Mouse (Mus musculus) ES-E14 (cell line): Measurements from ENCODE around the gene Lonrf2. TPM values are rescaled to one million over a fixed set of nuclear protein-coding genes. Genes with fewer than 3 reads are reported as not detected.

Experiments used
- DNase-seq: peaks from one replicate; pipeline ENCODE4 v3.0.0-alpha.2; 2013; ENCODE audit warnings: low read depth, low spot score
- H3K27ac ChIP-seq: 2 replicates; pipeline ENCODE4 v1.5.1; 2012; ENCODE audit warnings: low read depth, mild to moderate bottlenecking, low read length, moderate library complexity, mixed read lengths; ENCODE audit not compliant: poor library complexity, insufficient read depth, severe bottlenecking
- H3K36me3 ChIP-seq: 2 replicates; pipeline ENCODE4 v1.6.1; 2012; ENCODE audit warnings: mild to moderate bottlenecking, low read length, moderate library complexity, mixed read lengths; ENCODE audit not compliant: control insufficient read depth, poor library complexity, insufficient read depth, severe bottlenecking
- H3K4me1 ChIP-seq, 2 experiments: fragments of 150-350 bp in 1 of 2; sonication (generic) in 1 of 2; 2 replicates each; pipeline ENCODE4 v1.6.1; 2012; ENCODE audit warnings: low read length in 2 of 2, mild to moderate bottlenecking in 1 of 2, mixed read lengths in 1 of 2; ENCODE audit not compliant: control insufficient read depth in 2 of 2, insufficient read depth in 2 of 2, poor library complexity in 1 of 2
- H3K4me3 ChIP-seq, 2 experiments: fragments of 150-350 bp in 1 of 2; sonication (generic) in 1 of 2; 2 replicates each; pipeline ENCODE4 v1.5.1; 2012; ENCODE audit warnings: low read length in 2 of 2, low read depth in 1 of 2, mild to moderate bottlenecking in 1 of 2, mixed read lengths in 1 of 2; ENCODE audit not compliant: insufficient read depth in 1 of 2, poor library complexity in 1 of 2, severe bottlenecking in 1 of 2
- H3K9ac ChIP-seq: 2 replicates; pipeline ENCODE4 v1.6.1; 2012; ENCODE audit warnings: low read depth, mild to moderate bottlenecking, low read length, mixed read lengths; ENCODE audit not compliant: poor library complexity, insufficient read depth, severe bottlenecking
- H3K9me3 ChIP-seq: fragments of 150-350 bp; sonication (generic); 2 replicates; pipeline ENCODE4 v1.6.1; 2012; ENCODE audit warnings: low read depth, mild to moderate bottlenecking, low read length; ENCODE audit not compliant: control insufficient read depth, insufficient read depth
- CHD2 ChIP-seq: IDR thresholded peaks from 2 replicates; pipeline ENCODE4 v1.6.1; 2014; ENCODE audit warnings: mild to moderate bottlenecking, low read depth, low read length, inconsistent platforms
- HCFC1 ChIP-seq: IDR thresholded peaks from 2 replicates; pipeline ENCODE4 v1.6.1; 2012; ENCODE audit warnings: low read length, inconsistent platforms, borderline replicate concordance; ENCODE audit not compliant: insufficient read depth
- MAFK ChIP-seq: IDR thresholded peaks from 2 replicates; pipeline ENCODE4 v1.6.1; 2014; ENCODE audit warnings: mild to moderate bottlenecking, low read depth, low read length, inconsistent platforms; ENCODE audit not compliant: insufficient read depth
- ZC3H11A ChIP-seq: IDR thresholded peaks from 2 replicates; pipeline ENCODE4 v1.6.1; 2012; ENCODE audit warnings: low read depth, mild to moderate bottlenecking, inconsistent platforms, low read length, borderline replicate concordance
- ZNF384 ChIP-seq: IDR thresholded peaks from 2 replicates; pipeline ENCODE4 v1.6.1; 2012; ENCODE audit warnings: low read depth, low read length, inconsistent platforms
- in situ Hi-C, 2 experiments: fragments of 600-800 bp; cut with MboI; formaldehyde crosslinking; loops; one replicate each; pipeline ENCODE4 v1.15.1; 2025; ENCODE audit warnings: low sequenced_read_pairs in 2 of 2, inconsistent platforms in 1 of 2; ENCODE audit not compliant: unreplicated experiment in 2 of 2
- total RNA-seq: library from RNA; depleted of rRNA; stranded (reverse); fragments of 300-350 nt; gene quantifications from 2 replicates; pipeline ENCODE4 v1.2.3, GENCODE M21; 2012; rRNA removed

Gene Lonrf2
- total RNA-seq, result 0.69 and 1.5 TPM in 2 replicates

- in situ Hi-C loops, result no loop called here
- Histone ChIP-seq H3K4me3 (peak within 1 kb of the TSS; percentile 68 to 77), H3K9me3 (no peaks in the 10 kb centered on the region), H3K27ac (no peak within 1 kb of the TSS), H3K9ac (peak within 1 kb of the TSS; percentile 61), H3K36me3 (no peaks in the 10 kb centered on the region), H3K4me1 (peaks cover 0 to 3% of the 10 kb centered on the region in 2 experiments; a peak in 2 of 4 replicates)
- DNase-seq, result no peak
- TF ChIP-seq ZNF384 (peak; percentile 81), ZC3H11A (no peak)
Measured at GRCm38 (mm10) chr1:38836477-38836872, at the start of gene Lonrf2. Lonrf2 (minus strand) TSS chr1:38836711.

DNA sequence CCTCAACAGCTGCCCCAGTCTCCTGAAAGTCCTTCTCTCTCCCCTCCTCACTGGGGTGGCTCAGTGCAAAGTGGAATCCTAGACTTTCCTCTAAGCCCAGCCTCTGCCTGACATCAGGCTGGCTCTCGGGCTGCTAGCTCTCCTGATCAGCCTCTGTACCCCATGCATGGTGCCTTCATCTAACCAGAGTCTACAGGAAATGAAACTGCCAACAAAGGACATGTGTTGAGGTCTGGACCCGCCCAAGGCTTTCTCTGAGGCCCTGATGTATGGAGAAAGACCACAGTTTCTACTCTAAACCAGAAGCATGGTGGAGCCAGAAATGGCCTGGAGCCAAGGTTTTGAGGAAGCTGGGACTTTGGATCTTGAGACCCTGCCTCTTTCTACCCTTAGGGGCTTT, 49.4 kb upstream of the Lonrf2 start:
- in situ Hi-C loops, result no loop called here
- no peak overlapping the region for H3K4me3 ChIP-seq
- no peaks in the 10 kb centered on the region; the same call in 1 of the 2 replicates for H3K36me3 ChIP-seq
- peaks cover 0 to 17% of the 10 kb centered on the region in 2 experiments; a peak in 2 of 4 replicates for H3K4me1 ChIP-seq
- no peaks in the 10 kb centered on the region for H3K9me3 ChIP-seq
- TF ChIP-seq ZNF384 (no peak), ZC3H11A (no peak), HCFC1 (no peak), MAFK (no peak), CHD2 (no peak)
- H3K9ac ChIP-seq, result no peak overlapping the region
- no peak overlapping the region for H3K27ac ChIP-seq
- DNase-seq, result no peak

DNA sequence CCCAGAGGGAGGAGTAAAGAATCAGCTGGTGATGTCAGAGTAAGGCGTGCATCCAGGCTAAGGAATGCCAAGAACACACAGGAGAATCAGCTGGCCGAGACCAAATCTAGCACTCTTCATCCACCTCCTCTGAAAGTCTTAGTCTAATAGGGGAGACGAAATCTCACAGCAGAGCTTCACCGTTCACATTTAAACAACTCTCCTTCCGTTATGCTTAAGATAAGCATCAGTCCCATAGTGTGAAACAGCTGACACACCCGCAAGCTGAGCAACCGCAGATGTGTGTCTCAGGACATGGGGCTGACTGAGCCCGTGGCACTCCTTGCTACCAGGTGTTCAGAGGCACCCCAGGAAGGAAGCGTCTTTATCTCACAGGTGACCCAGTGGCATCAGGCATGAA, 47.3 kb upstream of the Lonrf2 start:
- H3K9me3 ChIP-seq, result no peaks in the 10 kb centered on the region
- no peak overlapping the region for H3K27ac ChIP-seq
- H3K36me3 ChIP-seq, result no peaks in the 10 kb centered on the region; the same call in 1 of the 2 replicates
- no peak for DNase-seq
- no peak overlapping the region for H3K9ac ChIP-seq
- peaks cover 0 to 17% of the 10 kb centered on the region in 2 experiments; a peak in 2 of 4 replicates for H3K4me1 ChIP-seq
- in situ Hi-C loops, result no loop called here
- no peak for TF ChIP-seq CHD2
- no peak for TF ChIP-seq HCFC1
- no peak for TF ChIP-seq MAFK
- H3K4me3 ChIP-seq, result no peak overlapping the region

GRCm38 (mm10) chr1:38882746-38883145, 46.2 kb upstream of the Lonrf2 start:
- no peak overlapping the region for H3K4me3 ChIP-seq
- in situ Hi-C loops, result no loop called here
- TF ChIP-seq MAFK (no peak), HCFC1 (no peak), ZC3H11A (no peak), CHD2 (no peak), ZNF384 (no peak)
- no peaks in the 10 kb centered on the region for H3K9me3 ChIP-seq
- no peaks in the 10 kb centered on the region; the same call in 1 of the 2 replicates for H3K36me3 ChIP-seq
- no peak overlapping the region for H3K27ac ChIP-seq
- no peak for DNase-seq
- H3K4me1 ChIP-seq, result peaks cover 0 to 16% of the 10 kb centered on the region in 2 experiments; a peak in 2 of 4 replicates
- H3K9ac ChIP-seq, result no peak overlapping the region

DNA sequence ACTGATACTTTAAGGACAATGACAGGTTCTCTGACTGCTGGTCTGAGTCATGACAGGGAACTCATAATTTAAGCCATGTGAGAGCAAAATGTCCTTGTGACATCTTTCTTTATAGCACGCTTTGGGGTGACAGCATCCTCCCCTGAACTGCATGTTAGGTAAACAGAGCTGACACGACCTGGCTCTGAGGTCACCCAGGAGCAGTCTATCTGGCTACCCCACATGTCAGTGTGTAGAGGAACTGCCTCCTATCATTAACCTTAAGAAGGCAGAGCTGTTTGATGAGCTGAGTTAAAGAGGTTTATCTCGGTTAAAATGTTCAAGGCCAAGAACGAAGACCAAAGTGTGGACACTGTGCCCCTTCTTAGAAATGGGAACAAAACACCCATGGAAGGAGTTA, 44.9 kb upstream of the Lonrf2 start:
- Histone ChIP-seq H3K27ac (no peak overlapping the region), H3K36me3 (peaks cover under 1% of the 10 kb centered on the region; the same call in 1 of the 2 replicates), H3K4me3 (no peak overlapping the region), H3K9ac (no peak overlapping the region), H3K9me3 (no peaks in the 10 kb centered on the region), H3K4me1 (peaks cover 0 to 15% of the 10 kb centered on the region in 2 experiments; a peak in 1 of 4 replicates)
- in situ Hi-C loops, result no loop called here
- DNase-seq, result no peak
- TF ChIP-seq ZC3H11A (no peak), ZNF384 (no peak), MAFK (no peak), HCFC1 (no peak), CHD2 (no peak)
